12 mouse cellular contexts compared by ENCODE assay signal in the genomic region with DNA sequence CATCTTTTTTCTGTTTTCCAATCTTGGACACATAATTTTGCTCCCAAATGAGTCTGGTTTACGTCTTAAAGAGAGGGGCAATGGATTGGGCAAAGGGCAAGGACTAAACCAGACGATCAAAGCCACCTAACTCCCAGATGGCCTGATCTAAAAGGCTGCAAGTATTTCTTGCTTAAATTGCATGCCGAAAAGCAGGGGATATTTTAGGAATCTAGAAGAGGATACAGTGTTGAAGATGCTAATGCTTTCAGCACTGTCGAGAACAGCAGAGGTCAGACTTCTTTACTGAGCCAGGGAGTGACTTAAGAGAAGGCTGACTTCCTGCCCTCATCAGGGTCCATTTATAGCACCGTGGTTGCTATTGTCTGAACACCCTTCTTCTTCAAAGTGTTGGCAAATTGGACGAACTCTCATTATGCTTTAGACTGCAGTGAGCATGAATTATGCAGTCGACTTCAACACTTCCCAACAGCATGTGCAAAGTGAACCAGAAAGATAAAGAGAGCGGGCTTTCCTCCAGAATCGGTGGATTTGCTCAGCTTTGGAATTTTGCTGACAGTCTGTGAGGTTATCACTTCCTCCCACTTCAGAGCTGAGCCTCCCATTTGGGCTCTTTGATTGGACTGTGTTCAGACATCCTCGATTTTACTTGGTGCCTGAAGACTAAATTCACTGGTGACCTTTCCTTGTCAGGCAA.
DNase-seq lines count a peak whose midpoint lies in the region; ATAC-seq lines count a peak whose summit lies in the region.
"Had no signal": no experiment of that assay in that cellular context is flagged by ENCODE, and none has a peak within 500 bp of the region (broad histone marks: within the 10 kb centered on the region; RNA-seq: fewer than 3 reads in every experiment).

No protein-coding gene starts in this region.

- H3K9ac ChIP-seq in heart, embryonic 16.5 days (ENCODE audit: low read length), result no peak overlapping the region
- H3K9ac ChIP-seq: embryonic facial prominence, embryonic 13.5 days; limb, embryonic 15.5 days had no signal

- no peaks in the 10 kb centered on the region for H3K36me3 ChIP-seq in heart, embryonic 10.5 days
- no peaks in the 10 kb centered on the region for H3K36me3 ChIP-seq in heart, embryonic 16.5 days (ENCODE audit: control insufficient read depth, insufficient read depth)
- H3K36me3 ChIP-seq: embryonic facial prominence, embryonic 13.5 days; limb, embryonic 15.5 days had no signal

- DNase-seq in heart, embryonic 10.5 days (ENCODE audit: low spot score), result peak; percentile 75
- DNase-seq in heart, adult 11 months, result no peak
- DNase-seq in brain, embryonic 18.5 days (ENCODE audit: low read depth, low spot score), result peak; percentile 64
- DNase-seq in left cerebral cortex, postnatal 10 days (ENCODE audit: extremely low spot score in 1 of 2, low spot score in 2 of 2), result peak; percentile 20 to 65
- no peak for DNase-seq in urinary bladder, postnatal 10 days (ENCODE audit: low spot score)
- no peak for DNase-seq in ovary, postnatal 36 days (ENCODE audit: low spot score)
- DNase-seq: kidney, adult 2 months had no signal

- no peaks in the 10 kb centered on the region for H3K9me3 ChIP-seq in heart, embryonic 10.5 days
- H3K9me3 ChIP-seq in heart, embryonic 16.5 days (replicated peaks; ENCODE audit: control insufficient read depth, low read length), result no peaks in the 10 kb centered on the region
- H3K9me3 ChIP-seq: embryonic facial prominence, embryonic 13.5 days; limb, embryonic 15.5 days had no signal

- 34% methylated on average over 10 of the region's 10 CpGs for WGBS in heart, embryonic 10.5 days
- 27% methylated on average over 10 of the region's 10 CpGs for WGBS in heart, embryonic 16.5 days

- H3K4me2 ChIP-seq in heart, embryonic 16.5 days (ENCODE audit: low read depth, low read length), result peak overlapping the region; percentile 8; the same call in 1 of the 2 replicates
- H3K4me2 ChIP-seq: embryonic facial prominence, embryonic 13.5 days; limb, embryonic 15.5 days had no signal

- H3K4me1 ChIP-seq in heart, embryonic 10.5 days, result 0 out of 2 replicates have a peak, but pooled peaks cover 5% of the 10 kb centered on the region
- peaks cover 4% of the 10 kb centered on the region; the same call in 1 of the 2 replicates for H3K4me1 ChIP-seq in heart, embryonic 16.5 days (ENCODE audit: control insufficient read depth, insufficient read depth, low read length)

- 0 out of 2 replicates have a peak overlapping the region, but pooled peaks have one; percentile 3 for H3K27ac ChIP-seq in heart, embryonic 10.5 days
- no peak overlapping the region for H3K27ac ChIP-seq in heart, embryonic 16.5 days (ENCODE audit: low read length)
- H3K27ac ChIP-seq: embryonic facial prominence, embryonic 13.5 days; limb, embryonic 15.5 days; macrophage had no signal

- H3K4me3 ChIP-seq in heart, embryonic 10.5 days, result no peak overlapping the region
- no peak overlapping the region for H3K4me3 ChIP-seq in heart, embryonic 16.5 days (ENCODE audit: low read length)
- H3K4me3 ChIP-seq: embryonic facial prominence, embryonic 13.5 days; limb, embryonic 15.5 days had no signal

- intact Hi-C loops in left cerebral cortex, postnatal 10 days (cut with DNase I), result no loop called here

- peak; percentile 65; the same call in 1 of the 2 replicates for ATAC-seq in heart, embryonic 16.5 days (replicated peaks; ENCODE audit: extremely low read depth, insufficient read depth, low FRiP score)
- no peak for ATAC-seq in granulocyte monocyte progenitor cell, adult 5-6 weeks (replicated peaks; ENCODE audit: poor library complexity, severe bottlenecking)

- no peaks in the 10 kb centered on the region for H3K27me3 ChIP-seq in heart, embryonic 10.5 days (ENCODE audit: insufficient read depth, poor library complexity, severe bottlenecking)
- H3K27me3 ChIP-seq in heart, embryonic 16.5 days (ENCODE audit: control insufficient read depth, insufficient read depth, low read length), result no peaks in the 10 kb centered on the region
- H3K27me3 ChIP-seq: embryonic facial prominence, embryonic 13.5 days; limb, embryonic 15.5 days had no signal

Comparison
In these comparisons a context has a peak if more than half of its experiments do, and no peak if none do; other contexts are left out.
1. DNase-seq: peak in heart, embryonic 10.5 days (single experiment), brain, embryonic 18.5 days (single experiment) and left cerebral cortex, postnatal 10 days (2 of 2); none in heart, adult 11 months (single experiment), urinary bladder, postnatal 10 days (single experiment) and ovary, postnatal 36 days (single experiment).